Mouse (Mus musculus) adrenal gland, postnatal 4 days (tissue): Measurements from ENCODE around the gene Vmn1r48. TPM values are rescaled to one million over a fixed set of nuclear protein-coding genes. Genes with fewer than 3 reads are reported as not detected.
"Not testable (repeated sequence)": the region's sequence is repeated elsewhere in the genome, so short reads cannot be mapped to it uniquely, and the experiment has no call there.

Experiments
- DNase-seq, 2 experiments: peaks; one replicate each; pipeline ENCODE4 v3.0.0; 2021 to 2022; ENCODE audit warnings: low spot score in 2 of 2, mixed read lengths in 2 of 2
- long read RNA-seq, 2 experiments: library from polyadenylated mRNA; stranded (forward); transcript quantifications; one replicate each; pipeline ENCODE4 v2.0.0; 2021
- total RNA-seq, 2 experiments: library from RNA; stranded (reverse); gene quantifications; 2 replicates each; pipeline ENCODE4 v1.2.3; 2021

Gene Vmn1r48
- total RNA-seq: not detected
- long read RNA-seq, experiment 1: 0 reads
- long read RNA-seq, experiment 2: 0 reads

GRCm38 (mm10) chr6:90036741-90037140 lies at the start of gene Vmn1r48:
Gene Vmn1r48, minus strand, starts transcription at chr6:90036841.
- DNase-seq: not testable (repeated sequence)

- no peak for DNase-seq
Measured at GRCm38 (mm10) chr6:90078406-90078805, 41.8 kb upstream of the Vmn1r48 start, which contains the start of gene Vmn1r49. Gene Vmn1r49, minus strand, starts transcription at chr6:90078506.

- not testable (repeated sequence) for DNase-seq
Measured at GRCm38 (mm10) chr6:90015847-90016246, 20.8 kb downstream of the Vmn1r48 start, which contains the start of gene Vmn1r47. Gene Vmn1r47, plus strand, starts transcription at chr6:90016147.

- DNase-seq: no peak
Measured at GRCm38 (mm10) chr6:89985989-89986388, 50.7 kb downstream of the Vmn1r48 start.

Other genes with a start within 250 kb of the Vmn1r48 start
- not detected for gene Vmn1r42, start 160.4 kb downstream of the Vmn1r48 start, total RNA-seq
- gene Vmn1r43, start 160.4 kb downstream of the Vmn1r48 start, total RNA-seq: not detected
- not detected for gene Vmn1r44, start 153.2 kb downstream of the Vmn1r48 start, total RNA-seq
- gene Vmn1r45, start 96.2 kb downstream of the Vmn1r48 start, total RNA-seq: not detected
- gene Vmn1r46, start 67.5 kb downstream of the Vmn1r48 start, total RNA-seq: not detected
- not detected for gene Vmn1r47, start 20.7 kb downstream of the Vmn1r48 start, total RNA-seq
- not detected for gene Vmn1r49, start 41.7 kb upstream of the Vmn1r48 start, total RNA-seq
- gene Vmn1r50, start 64.6 kb upstream of the Vmn1r48 start, total RNA-seq: not detected
- gene Vmn1r51, start 85.8 kb upstream of the Vmn1r48 start, total RNA-seq: not detected
- gene Vmn1r52, start 138.0 kb upstream of the Vmn1r48 start, total RNA-seq: not detected
- gene V1ra8, start 166.0 kb upstream of the Vmn1r48 start, total RNA-seq: not detected
- not detected for gene Vmn1r53, start 187.6 kb upstream of the Vmn1r48 start, total RNA-seq
- gene Vmn1r54, start 209.5 kb upstream of the Vmn1r48 start, total RNA-seq: not detected